Mouse (Mus musculus): Measurements from ENCODE around the gene Arhgap42. TPM values are rescaled to one million over a fixed set of nuclear protein-coding genes. Genes with fewer than 3 reads are reported as not detected.
A peak's percentile ranks its signal among the peaks of the same experiment; 100 is the strongest.

Gene Arhgap42
- polyA plus RNA-seq (2014; fragmentation: Nextera tagmentation; extraction: Ambion mirVana): 12.3 TPM in 2 replicates

- peak; percentile 83 for ATAC-seq (replicated peaks; ENCODE audit: insufficient number of reproducible peaks, low FRiP score, low TSS enrichment)
- H3K36me3 ChIP-seq (ENCODE audit: control insufficient read depth, insufficient read depth, low read length): no peaks in the 10 kb centered on the region
- under 1% methylated on average over 69 of the region's 78 CpGs for WGBS (ENCODE audit: insufficient replicate concordance)
- H3K4me1 ChIP-seq (ENCODE audit: control insufficient read depth, insufficient read depth, low read length): no peaks in the 10 kb centered on the region; the same call in 1 of the 2 replicates
- H3K27ac ChIP-seq (ENCODE audit: low read depth, low read length): peak within 1 kb of the TSS; percentile 84
- H3K4me3 ChIP-seq (ENCODE audit: low read depth, low read length): peak within 1 kb of the TSS; percentile 80
- H3K9ac ChIP-seq (ENCODE audit: low read depth, low read length): peak within 1 kb of the TSS; percentile 88
- no peaks in the 10 kb centered on the region for H3K27me3 ChIP-seq (ENCODE audit: control insufficient read depth, insufficient read depth, low read length)
- no peaks in the 10 kb centered on the region for H3K9me3 ChIP-seq (replicated peaks; ENCODE audit: control insufficient read depth, low read length)
- peak within 1 kb of the TSS; percentile 67 for H3K4me2 ChIP-seq
Observed at GRCm38 (mm10) chr9:9238438-9239391, at the start of gene Arhgap42. Gene Arhgap42 (minus strand): TSS chr9:9239101.

- ATAC-seq (replicated peaks; ENCODE audit: insufficient number of reproducible peaks, low FRiP score, low TSS enrichment): no peak
- no peaks in the 10 kb centered on the region for H3K27me3 ChIP-seq (ENCODE audit: control insufficient read depth, insufficient read depth, low read length)
- H3K4me1 ChIP-seq (ENCODE audit: control insufficient read depth, insufficient read depth, low read length): no peaks in the 10 kb centered on the region
- no peak overlapping the region for H3K27ac ChIP-seq (ENCODE audit: low read depth, low read length)
- H3K36me3 ChIP-seq (ENCODE audit: control insufficient read depth, insufficient read depth, low read length): no peaks in the 10 kb centered on the region
- no peak overlapping the region for H3K9ac ChIP-seq (ENCODE audit: low read depth, low read length)
- WGBS (ENCODE audit: insufficient replicate concordance): 79% methylated on average over 2 of the region's 2 CpGs
- H3K9me3 ChIP-seq (replicated peaks; ENCODE audit: control insufficient read depth, low read length): no peaks in the 10 kb centered on the region
- no peak overlapping the region for H3K4me3 ChIP-seq (ENCODE audit: low read depth, low read length)
- no peak overlapping the region for H3K4me2 ChIP-seq
Observed at GRCm38 (mm10) chr9:9288140-9288539, 49.2 kb upstream of the Arhgap42 start.

GRCm38 (mm10) chr9:9269305-9269704 is 30.4 kb upstream of the Arhgap42 start:
- Histone ChIP-seq H3K4me3 (ENCODE audit: low read depth, low read length) (no peak overlapping the region), H3K36me3 (ENCODE audit: control insufficient read depth, insufficient read depth, low read length) (no peaks in the 10 kb centered on the region), H3K9ac (ENCODE audit: low read depth, low read length) (no peak overlapping the region), H3K9me3 (replicated peaks; ENCODE audit: control insufficient read depth, low read length) (no peaks in the 10 kb centered on the region), H3K4me1 (ENCODE audit: control insufficient read depth, insufficient read depth, low read length) (no peaks in the 10 kb centered on the region), H3K4me2 (no peak overlapping the region), H3K27ac (ENCODE audit: low read depth, low read length) (no peak overlapping the region), H3K27me3 (ENCODE audit: control insufficient read depth, insufficient read depth, low read length) (no peaks in the 10 kb centered on the region)
- ATAC-seq (replicated peaks; ENCODE audit: insufficient number of reproducible peaks, low FRiP score, low TSS enrichment): no peak
- 23% methylated on average over 2 of the region's 2 CpGs for WGBS (ENCODE audit: insufficient replicate concordance)

GRCm38 (mm10) chr9:9267606-9268601 is 29.0 kb upstream of the Arhgap42 start:
- Histone ChIP-seq H3K27ac (ENCODE audit: low read depth, low read length) (no peak overlapping the region), H3K4me1 (ENCODE audit: control insufficient read depth, insufficient read depth, low read length) (no peaks in the 10 kb centered on the region), H3K9ac (ENCODE audit: low read depth, low read length) (no peak overlapping the region), H3K36me3 (ENCODE audit: control insufficient read depth, insufficient read depth, low read length) (no peaks in the 10 kb centered on the region), H3K4me2 (no peak overlapping the region), H3K27me3 (ENCODE audit: control insufficient read depth, insufficient read depth, low read length) (no peaks in the 10 kb centered on the region), H3K9me3 (replicated peaks; ENCODE audit: control insufficient read depth, low read length) (no peaks in the 10 kb centered on the region), H3K4me3 (ENCODE audit: low read depth, low read length) (no peak overlapping the region)
- WGBS (ENCODE audit: insufficient replicate concordance): 78% methylated on average over 6 of the region's 6 CpGs
- no peak for ATAC-seq (replicated peaks; ENCODE audit: insufficient number of reproducible peaks, low FRiP score, low TSS enrichment)

- no peak for ATAC-seq (replicated peaks; ENCODE audit: insufficient number of reproducible peaks, low FRiP score, low TSS enrichment)
- 46% methylated on average over 1 of the region's 1 CpGs for WGBS (ENCODE audit: insufficient replicate concordance)
Observed at GRCm38 (mm10) chr9:9263543-9263942, 24.6 kb upstream of the Arhgap42 start.

GRCm38 (mm10) chr9:9262479-9262878 is 23.6 kb upstream of the Arhgap42 start:
- Histone ChIP-seq H3K4me3 (ENCODE audit: low read depth, low read length) (no peak overlapping the region), H3K9me3 (replicated peaks; ENCODE audit: control insufficient read depth, low read length) (no peaks in the 10 kb centered on the region), H3K9ac (ENCODE audit: low read depth, low read length) (no peak overlapping the region), H3K4me2 (no peak overlapping the region), H3K27ac (ENCODE audit: low read depth, low read length) (no peak overlapping the region), H3K27me3 (ENCODE audit: control insufficient read depth, insufficient read depth, low read length) (no peaks in the 10 kb centered on the region), H3K4me1 (ENCODE audit: control insufficient read depth, insufficient read depth, low read length) (no peaks in the 10 kb centered on the region), H3K36me3 (ENCODE audit: control insufficient read depth, insufficient read depth, low read length) (no peaks in the 10 kb centered on the region)
- 50% methylated on average over 2 of the region's 2 CpGs for WGBS (ENCODE audit: insufficient replicate concordance)
- no peak for ATAC-seq (replicated peaks; ENCODE audit: insufficient number of reproducible peaks, low FRiP score, low TSS enrichment)

More at GRCm38 (mm10) chr9:9263543-9263942, 24.6 kb upstream of the Arhgap42 start:
- Histone ChIP-seq H3K27ac (ENCODE audit: low read depth, low read length) (no peak overlapping the region), H3K4me3 (ENCODE audit: low read depth, low read length) (no peak overlapping the region), H3K4me1 (ENCODE audit: control insufficient read depth, insufficient read depth, low read length) (no peaks in the 10 kb centered on the region), H3K4me2 (no peak overlapping the region), H3K9ac (ENCODE audit: low read depth, low read length) (no peak overlapping the region), H3K27me3 (ENCODE audit: control insufficient read depth, insufficient read depth, low read length) (no peaks in the 10 kb centered on the region), H3K36me3 (ENCODE audit: control insufficient read depth, insufficient read depth, low read length) (no peaks in the 10 kb centered on the region), H3K9me3 (replicated peaks; ENCODE audit: control insufficient read depth, low read length) (no peaks in the 10 kb centered on the region)

- ATAC-seq (replicated peaks; ENCODE audit: insufficient number of reproducible peaks, low FRiP score, low TSS enrichment): no peak
- Histone ChIP-seq H3K36me3 (ENCODE audit: control insufficient read depth, insufficient read depth, low read length) (no peaks in the 10 kb centered on the region), H3K9me3 (replicated peaks; ENCODE audit: control insufficient read depth, low read length) (no peaks in the 10 kb centered on the region), H3K9ac (ENCODE audit: low read depth, low read length) (no peak overlapping the region), H3K27ac (ENCODE audit: low read depth, low read length) (no peak overlapping the region), H3K4me1 (ENCODE audit: control insufficient read depth, insufficient read depth, low read length) (no peaks in the 10 kb centered on the region), H3K4me3 (ENCODE audit: low read depth, low read length) (no peak overlapping the region), H3K27me3 (ENCODE audit: control insufficient read depth, insufficient read depth, low read length) (no peaks in the 10 kb centered on the region), H3K4me2 (no peak overlapping the region)
- 77% methylated on average over 1 of the region's 1 CpGs for WGBS (ENCODE audit: insufficient replicate concordance)
Observed at GRCm38 (mm10) chr9:9254764-9255163, 15.9 kb upstream of the Arhgap42 start.

- no peaks in the 10 kb centered on the region for H3K27me3 ChIP-seq (ENCODE audit: control insufficient read depth, insufficient read depth, low read length)
- no peaks in the 10 kb centered on the region; the same call in 1 of the 2 replicates for H3K4me1 ChIP-seq (ENCODE audit: control insufficient read depth, insufficient read depth, low read length)
- H3K9ac ChIP-seq (ENCODE audit: low read depth, low read length): no peak overlapping the region
- no peak overlapping the region for H3K27ac ChIP-seq (ENCODE audit: low read depth, low read length)
- H3K36me3 ChIP-seq (ENCODE audit: control insufficient read depth, insufficient read depth, low read length): no peaks in the 10 kb centered on the region
- no peaks in the 10 kb centered on the region for H3K9me3 ChIP-seq (replicated peaks; ENCODE audit: control insufficient read depth, low read length)
- WGBS (ENCODE audit: insufficient replicate concordance): 46% methylated on average over 2 of the region's 2 CpGs
- H3K4me2 ChIP-seq: no peak overlapping the region
- no peak for ATAC-seq (replicated peaks; ENCODE audit: insufficient number of reproducible peaks, low FRiP score, low TSS enrichment)
- no peak overlapping the region for H3K4me3 ChIP-seq (ENCODE audit: low read depth, low read length)
Observed at GRCm38 (mm10) chr9:9248529-9248928, 9.6 kb upstream of the Arhgap42 start.

Data from heart, embryonic 11.5 days (tissue).